Mouse (Mus musculus): ENCODE results near the gene Naa38. TPM values are rescaled to one million over a fixed set of nuclear protein-coding genes. Genes with fewer than 3 reads are reported as not detected.
"Not testable (repeated sequence)": the region's sequence is repeated elsewhere in the genome, so short reads cannot be mapped to it uniquely, and the experiment has no call there.

Naa38 gene
- 145 and 150 TPM in 2 replicates for polyA plus RNA-seq (2015; fragmentation: Nextera tagmentation; extraction: Ambion mirVana)

DNA sequence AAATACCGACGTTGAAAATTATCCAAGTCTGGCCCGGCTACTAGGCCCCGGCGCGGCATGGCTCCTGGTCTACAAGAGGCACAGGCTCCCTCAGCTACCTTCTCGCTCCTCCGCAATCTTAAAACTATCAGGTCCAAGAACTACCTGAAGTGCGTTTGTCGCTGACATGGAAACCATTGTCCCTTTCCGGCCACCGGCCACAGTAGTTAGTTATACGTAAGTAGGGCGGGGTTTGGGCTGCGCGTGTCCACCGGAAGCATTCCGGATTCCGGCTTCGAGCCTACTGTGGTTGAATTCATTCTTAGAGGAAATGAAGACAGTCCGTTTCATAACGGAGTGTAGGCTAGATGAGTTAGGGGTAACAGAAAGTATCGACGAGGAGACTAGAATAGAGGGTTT, at the start of gene Naa38, which contains the start of gene Cyb5d1:
Gene Naa38 (plus strand): TSS at position 253 of the 399 bp plus-strand sequence.
Gene Cyb5d1 (minus strand): TSS at position 397 of the 399 bp plus-strand sequence.
- Histone ChIP-seq H3K36me3 (peaks cover 26% of the 10 kb centered on the region), H3K27ac (peak within 1 kb of the TSS; percentile 95), H3K9ac (peak within 1 kb of the TSS; percentile 84), H3K4me1 (peaks cover 44% of the 10 kb centered on the region), H3K4me2 (peak within 1 kb of the TSS; percentile 74), H3K4me3 (peak within 1 kb of the TSS; percentile 56)
- 0% methylated on average over 24 of the region's 24 CpGs for WGBS
- ATAC-seq (ENCODE audit: insufficient number of reproducible peaks, insufficient read depth, low FRiP score, low TSS enrichment, low read depth) = peak; percentile 49; the same call in 1 of the 2 replicates
- H3K9me3 ChIP-seq, H3K27me3 ChIP-seq: not testable (repeated sequence)

- no peaks in the 10 kb centered on the region for H3K9me3 ChIP-seq
- no peak overlapping the region for H3K4me2 ChIP-seq
- H3K4me1 ChIP-seq = peaks cover 2% of the 10 kb centered on the region
- no peak for ATAC-seq (ENCODE audit: insufficient number of reproducible peaks, insufficient read depth, low FRiP score, low TSS enrichment, low read depth)
- 92% methylated on average over 26 of the region's 26 CpGs for WGBS
- H3K27me3 ChIP-seq = no peaks in the 10 kb centered on the region
- no peak overlapping the region for H3K4me3 ChIP-seq
- no peak overlapping the region for H3K27ac ChIP-seq
- H3K36me3 ChIP-seq = peaks cover 89% of the 10 kb centered on the region
- H3K9ac ChIP-seq = no peak overlapping the region
Observed at GRCm38 (mm10) chr11:69346441-69346840, 48.8 kb upstream of the Naa38 start.

DNA sequence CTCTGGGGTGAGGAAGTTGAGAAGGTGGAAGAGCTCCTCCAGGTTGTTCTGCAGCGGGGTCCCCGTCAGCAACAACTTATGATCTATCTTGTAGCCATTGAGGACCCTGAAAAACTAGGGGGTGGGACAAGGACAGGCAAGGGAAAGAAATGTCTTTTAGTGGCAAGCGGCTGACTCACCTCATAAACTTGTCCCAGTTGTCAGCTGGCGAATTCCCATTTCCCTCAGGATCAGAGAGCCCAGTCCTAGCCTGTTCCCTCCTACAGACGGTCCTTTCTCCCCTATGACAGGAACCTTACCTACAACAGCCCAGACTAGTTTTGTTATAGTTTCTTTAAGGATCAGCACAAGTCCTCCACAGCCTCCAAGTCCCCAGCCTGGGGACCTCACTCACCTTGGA, 38.7 kb upstream of the Naa38 start:
- no peak overlapping the region for H3K9ac ChIP-seq

DNA sequence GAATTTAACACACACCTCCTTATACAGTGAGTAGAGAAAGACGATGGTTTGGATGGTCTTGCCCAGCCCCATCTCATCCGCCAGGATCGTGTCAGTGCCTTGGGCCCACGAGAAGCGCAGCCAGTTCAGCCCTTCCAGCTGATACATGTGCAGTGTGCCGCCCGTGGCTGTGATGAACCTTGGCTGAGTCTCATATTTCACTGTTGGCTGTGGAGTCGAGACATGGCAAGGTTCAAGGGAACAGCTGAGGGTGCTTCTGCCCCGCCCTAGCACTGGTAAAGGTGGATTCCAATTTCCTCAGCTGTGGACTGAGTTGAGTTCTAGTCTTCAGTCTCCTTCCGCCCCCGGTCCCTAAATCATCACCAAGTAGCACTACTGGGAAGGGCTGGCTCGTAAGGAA, 37.6 kb upstream of the Naa38 start:
- no peak for ATAC-seq (ENCODE audit: insufficient number of reproducible peaks, insufficient read depth, low FRiP score, low TSS enrichment, low read depth)
- peaks cover 99% of the 10 kb centered on the region for H3K36me3 ChIP-seq
- H3K4me3 ChIP-seq = no peak overlapping the region
- no peaks in the 10 kb centered on the region for H3K9me3 ChIP-seq
- WGBS = 78% methylated on average over 12 of the region's 12 CpGs
- H3K27ac ChIP-seq = no peak overlapping the region
- H3K4me2 ChIP-seq = no peak overlapping the region
- H3K27me3 ChIP-seq = no peaks in the 10 kb centered on the region
- H3K9ac ChIP-seq = no peak overlapping the region
- peaks cover 2% of the 10 kb centered on the region for H3K4me1 ChIP-seq

More for the DNA sequence above, 38.7 kb upstream of the Naa38 start:
- Histone ChIP-seq H3K4me2 (no peak overlapping the region), H3K4me1 (no peaks in the 10 kb centered on the region), H3K4me3 (no peak overlapping the region), H3K27me3 (no peaks in the 10 kb centered on the region), H3K36me3 (peaks cover 99% of the 10 kb centered on the region), H3K27ac (no peak overlapping the region), H3K9me3 (no peaks in the 10 kb centered on the region)
- no peak for ATAC-seq (ENCODE audit: insufficient number of reproducible peaks, insufficient read depth, low FRiP score, low TSS enrichment, low read depth)
- 90% methylated on average over 5 of the region's 5 CpGs for WGBS

- Histone ChIP-seq H3K27me3 (no peaks in the 10 kb centered on the region), H3K27ac (no peak overlapping the region), H3K4me2 (no peak overlapping the region), H3K9ac (no peak overlapping the region), H3K36me3 (peaks cover 76% of the 10 kb centered on the region), H3K4me1 (peaks cover 38% of the 10 kb centered on the region), H3K4me3 (no peak overlapping the region), H3K9me3 (no peaks in the 10 kb centered on the region)
- no peak for ATAC-seq (ENCODE audit: insufficient number of reproducible peaks, insufficient read depth, low FRiP score, low TSS enrichment, low read depth)
- WGBS = 45% methylated on average over 7 of the region's 7 CpGs
Observed at GRCm38 (mm10) chr11:69362021-69362420, 33.3 kb upstream of the Naa38 start.

GRCm38 (mm10) chr11:69362479-69362878, 32.8 kb upstream of the Naa38 start:
- no peak for ATAC-seq (ENCODE audit: insufficient number of reproducible peaks, insufficient read depth, low FRiP score, low TSS enrichment, low read depth)
- WGBS = 26% methylated on average over 2 of the region's 2 CpGs
- no peaks in the 10 kb centered on the region for H3K27me3 ChIP-seq
- no peak overlapping the region for H3K4me3 ChIP-seq
- no peaks in the 10 kb centered on the region for H3K9me3 ChIP-seq
- peaks cover 71% of the 10 kb centered on the region for H3K36me3 ChIP-seq
- H3K4me1 ChIP-seq = peaks cover 38% of the 10 kb centered on the region
- no peak overlapping the region for H3K27ac ChIP-seq
- H3K9ac ChIP-seq = no peak overlapping the region
- H3K4me2 ChIP-seq = no peak overlapping the region

GRCm38 (mm10) chr11:69364376-69364775, 30.9 kb upstream of the Naa38 start:
- H3K27ac ChIP-seq = peak overlapping the region; percentile 100
- no peaks in the 10 kb centered on the region for H3K9me3 ChIP-seq
- H3K9ac ChIP-seq = peak overlapping the region; percentile 80; the same call in 1 of the 2 replicates
- ATAC-seq (ENCODE audit: insufficient number of reproducible peaks, insufficient read depth, low FRiP score, low TSS enrichment, low read depth) = no peak
- peaks cover 52% of the 10 kb centered on the region for H3K36me3 ChIP-seq
- peaks cover 38% of the 10 kb centered on the region for H3K4me1 ChIP-seq
- 40% methylated on average over 8 of the region's 8 CpGs for WGBS
- H3K27me3 ChIP-seq = no peaks in the 10 kb centered on the region
- peak overlapping the region; percentile 97 for H3K4me2 ChIP-seq
- no peak overlapping the region; the same call in 1 of the 2 replicates for H3K4me3 ChIP-seq

GRCm38 (mm10) chr11:69364910-69365309, 30.4 kb upstream of the Naa38 start:
- H3K9ac ChIP-seq = peak overlapping the region; percentile 80
- H3K36me3 ChIP-seq = peaks cover 47% of the 10 kb centered on the region
- peaks cover 38% of the 10 kb centered on the region for H3K4me1 ChIP-seq
- WGBS = 5% methylated on average over 6 of the region's 6 CpGs
- H3K4me2 ChIP-seq = peak overlapping the region; percentile 97
- peak overlapping the region; percentile 100 for H3K27ac ChIP-seq
- ATAC-seq (ENCODE audit: insufficient number of reproducible peaks, insufficient read depth, low FRiP score, low TSS enrichment, low read depth) = no peak; the same call in 1 of the 2 replicates
- H3K9me3 ChIP-seq = no peaks in the 10 kb centered on the region
- no peaks in the 10 kb centered on the region for H3K27me3 ChIP-seq
- peak overlapping the region; percentile 84 for H3K4me3 ChIP-seq

DNA sequence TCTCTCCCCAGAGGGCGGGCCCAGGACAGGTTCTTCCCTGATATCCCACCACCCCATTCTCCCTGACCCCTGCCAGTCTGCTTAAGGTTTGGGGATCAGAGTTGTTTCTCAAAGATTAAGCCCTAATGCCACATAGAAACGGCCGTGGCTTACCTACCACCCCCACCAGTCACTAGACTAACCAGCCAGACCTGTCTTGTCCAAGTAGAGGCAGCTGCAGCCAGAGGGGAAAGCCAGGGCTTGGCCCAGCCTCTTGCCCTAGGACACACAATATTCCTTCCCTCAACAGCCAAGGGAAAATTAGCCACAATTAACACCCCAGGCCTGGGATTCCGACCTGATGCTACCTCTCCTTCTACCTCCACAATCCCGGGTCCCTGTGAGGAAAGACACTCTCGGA, 29.6 kb upstream of the Naa38 start:
- WGBS = 11% methylated on average over 6 of the region's 6 CpGs
- no peak for ATAC-seq (ENCODE audit: insufficient number of reproducible peaks, insufficient read depth, low FRiP score, low TSS enrichment, low read depth)
- Histone ChIP-seq H3K9ac (peak overlapping the region; percentile 80), H3K36me3 (peaks cover 39% of the 10 kb centered on the region), H3K27me3 (no peaks in the 10 kb centered on the region), H3K27ac (peak overlapping the region; percentile 100), H3K9me3 (no peaks in the 10 kb centered on the region), H3K4me1 (peaks cover 41% of the 10 kb centered on the region), H3K4me2 (peak overlapping the region; percentile 97), H3K4me3 (peak overlapping the region; percentile 84)

DNA sequence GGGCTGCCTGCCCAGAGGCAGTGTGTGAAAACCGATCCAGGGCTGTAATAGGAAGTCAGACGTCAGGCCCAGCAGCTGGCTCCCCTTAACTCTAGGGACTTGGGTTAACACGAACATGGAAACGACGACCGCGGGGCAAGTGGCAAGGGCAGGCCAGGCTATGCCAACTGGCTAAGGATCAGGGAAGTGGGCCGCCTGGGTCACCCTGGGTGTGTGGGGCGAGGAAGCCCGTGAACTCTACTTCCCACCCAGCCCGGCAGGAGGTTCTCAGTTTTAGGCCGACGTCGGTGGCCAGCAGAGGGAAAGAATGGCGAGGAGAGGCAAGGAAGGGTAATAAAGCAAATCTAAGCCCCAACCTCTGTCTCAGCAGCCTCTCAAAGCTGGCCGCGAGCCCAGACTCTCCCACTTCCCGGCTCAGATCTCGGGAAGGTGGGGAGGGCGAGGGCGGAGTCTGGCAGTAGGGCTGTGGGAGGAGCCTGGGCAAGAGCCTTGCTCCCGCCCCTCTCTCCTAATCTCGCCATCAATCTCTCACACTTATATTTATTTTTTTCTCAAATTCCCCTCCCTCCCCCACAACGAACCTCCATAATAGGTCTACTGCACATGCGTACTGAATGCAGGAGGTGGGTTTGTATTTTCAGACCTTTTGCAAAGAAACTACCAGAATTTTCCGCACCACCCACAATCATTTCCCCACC, 29.0 kb upstream of the Naa38 start:
- peaks cover 33% of the 10 kb centered on the region for H3K36me3 ChIP-seq
- peak overlapping the region; percentile 100 for H3K27ac ChIP-seq
- under 1% methylated on average over 26 of the region's 26 CpGs for WGBS
- peak overlapping the region; percentile 97 for H3K4me2 ChIP-seq
- peak; percentile 79 for ATAC-seq (ENCODE audit: insufficient number of reproducible peaks, insufficient read depth, low FRiP score, low TSS enrichment, low read depth)
- H3K4me3 ChIP-seq = peak overlapping the region; percentile 84
- H3K9ac ChIP-seq = peak overlapping the region; percentile 80
- H3K27me3 ChIP-seq = no peaks in the 10 kb centered on the region
- no peaks in the 10 kb centered on the region for H3K9me3 ChIP-seq
- H3K4me1 ChIP-seq = peaks cover 46% of the 10 kb centered on the region

GRCm38 (mm10) chr11:69366855-69367615, 28.3 kb upstream of the Naa38 start:
- H3K9ac ChIP-seq = peak overlapping the region; percentile 100
- H3K4me2 ChIP-seq = peak overlapping the region; percentile 97
- peak overlapping the region; percentile 100 for H3K27ac ChIP-seq
- no peaks in the 10 kb centered on the region for H3K9me3 ChIP-seq
- H3K36me3 ChIP-seq = peaks cover 26% of the 10 kb centered on the region
- peak overlapping the region; percentile 84 for H3K4me3 ChIP-seq
- no peak for ATAC-seq (ENCODE audit: insufficient number of reproducible peaks, insufficient read depth, low FRiP score, low TSS enrichment, low read depth)
- peaks cover 54% of the 10 kb centered on the region for H3K4me1 ChIP-seq
- H3K27me3 ChIP-seq = no peaks in the 10 kb centered on the region
- under 1% methylated on average over 22 of the region's 22 CpGs for WGBS

Data from embryonic facial prominence, embryonic 13.5 days (tissue).